23 mouse cellular contexts compared by ENCODE assay signal in the genomic region with DNA sequence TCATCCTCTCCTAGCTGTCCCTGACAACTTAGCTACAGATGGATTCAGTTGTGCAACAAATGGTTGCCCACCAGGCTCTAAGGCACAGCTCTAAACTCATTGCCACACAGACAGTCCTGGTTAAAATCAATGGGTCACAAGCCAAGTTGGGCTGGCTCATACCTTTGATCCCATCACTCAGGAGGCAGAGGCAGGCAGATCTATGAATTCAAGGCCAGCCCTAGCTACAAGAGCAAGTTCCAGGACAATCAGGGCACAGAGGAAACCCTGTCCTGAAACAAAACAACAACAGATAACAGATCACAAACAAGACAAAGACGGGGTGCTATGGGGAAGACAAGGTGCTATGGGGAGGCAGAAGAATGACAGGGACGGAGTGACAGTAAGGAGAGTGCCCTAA. TPM values are rescaled to one million over a fixed set of nuclear protein-coding genes. Genes with fewer than 3 reads are reported as not detected.
DNase-seq lines count a peak whose midpoint lies in the region; ATAC-seq and TF ChIP-seq lines count a peak whose summit lies in the region.
"Had no signal": no experiment of that assay in that cellular context is flagged by ENCODE, and none has a peak within 500 bp of the region (broad histone marks: within the 10 kb centered on the region; RNA-seq: fewer than 3 reads in every experiment).

No protein-coding gene starts in this region.

- no peaks in the 10 kb centered on the region for H3K36me3 ChIP-seq in liver, adult 2 months (ENCODE audit: control insufficient read depth, insufficient read depth, low read length)
- no peaks in the 10 kb centered on the region for H3K36me3 ChIP-seq in liver, embryonic 12.5 days
- H3K36me3 ChIP-seq: embryonic facial prominence, embryonic 15.5 days; hindbrain, embryonic 15.5 days; intestine, embryonic 15.5 days; lung, embryonic 15.5 days; neural tube, embryonic 15.5 days had no signal

- peak overlapping the region; percentile 87 for H3K27ac ChIP-seq in liver, adult 2 months (replicated peaks; ENCODE audit: insufficient read depth, low read depth, low read length)
- peak overlapping the region; percentile 98 for H3K27ac ChIP-seq in liver, embryonic 12.5 days
- H3K27ac ChIP-seq: embryonic facial prominence, embryonic 15.5 days; hindbrain, embryonic 15.5 days; intestine, embryonic 15.5 days; lung, embryonic 15.5 days; neural tube, embryonic 15.5 days had no signal

- no peak for TF ChIP-seq POLR2A in liver, adult 2 months (IDR thresholded peaks at IDR 0.05; ENCODE audit: extremely low read depth, insufficient read depth, low read length)

- H3K4me1 ChIP-seq in liver, adult 2 months (ENCODE audit: control insufficient read depth, insufficient read depth, low read length): peaks cover 34% of the 10 kb centered on the region
- H3K4me1 ChIP-seq in liver, embryonic 12.5 days: peaks cover 90% of the 10 kb centered on the region

- peak; percentile 6 for ATAC-seq in common myeloid progenitor, adult 5-6 weeks (replicated peaks; ENCODE audit: low read depth, poor library complexity, severe bottlenecking)
- ATAC-seq in liver, embryonic 12.5 days: peak; percentile 40
- ATAC-seq in megakaryocyte progenitor cell, adult 5-6 weeks (replicated peaks; ENCODE audit: poor library complexity): peak; percentile 7
- ATAC-seq in CD4-positive, CD25-positive, alpha-beta regulatory T cell, adult 4 months: no peak
- ATAC-seq: forebrain, postnatal 0 days; Patski had no signal

- H3K79me2 ChIP-seq in liver, adult 2 months (ENCODE audit: control insufficient read depth, insufficient read depth, low read length): peaks cover 7% of the 10 kb centered on the region; the same call in 1 of the 2 replicates

- peak overlapping the region; percentile 67 for H3K4me2 ChIP-seq in liver, embryonic 12.5 days
- H3K4me2 ChIP-seq: embryonic facial prominence, embryonic 15.5 days; hindbrain, embryonic 15.5 days; intestine, embryonic 15.5 days; lung, embryonic 15.5 days; midbrain, embryonic 11.5 days; neural tube, embryonic 15.5 days had no signal

- DNase-seq in liver, adult 2 months (ENCODE audit: extremely low read depth, low read depth, low spot score): peak; percentile 90
- no peak for DNase-seq in liver
- no peak for DNase-seq in c-Kit-positive CD71-positive TER-119-positive erythroid progenitor cells, embryonic 14.5 days (ENCODE audit: low spot score)
- DNase-seq: adrenal gland, adult 2 months; cerebellum, adult 18-20 months; cerebellum, postnatal 36 days; forebrain, postnatal 0 days; gastrocnemius, postnatal 14 days; kidney, adult 9 months; kidney, postnatal 14 days; layer of hippocampus, postnatal 36 days had no signal

- WGBS in liver, adult 2 months: 59% methylated on average over 2 of the region's 2 CpGs
- WGBS in liver, embryonic 12.5 days (ENCODE audit: insufficient replicate concordance): 28% methylated on average over 2 of the region's 2 CpGs

- H3K4me3 ChIP-seq in liver, adult 2 months (ENCODE audit: insufficient read depth, low read depth, low read length): no peak overlapping the region
- H3K4me3 ChIP-seq in liver, embryonic 12.5 days: peak overlapping the region; percentile 33
- H3K4me3 ChIP-seq: embryonic facial prominence, embryonic 15.5 days; hindbrain, embryonic 15.5 days; intestine, embryonic 15.5 days; lung, embryonic 15.5 days; neural tube, embryonic 15.5 days had no signal

- no peak for TF ChIP-seq CTCF in liver, adult 2 months (IDR thresholded peaks at IDR 0.05; ENCODE audit: low read depth, low read length)

- no peak overlapping the region for H3K9ac ChIP-seq in liver, adult 2 months (ENCODE audit: low read depth, low read length)
- peak overlapping the region; percentile 71 for H3K9ac ChIP-seq in liver, embryonic 12.5 days
- H3K9ac ChIP-seq: embryonic facial prominence, embryonic 15.5 days; forebrain, postnatal 0 days; hindbrain, embryonic 15.5 days; intestine, embryonic 15.5 days; lung, embryonic 15.5 days; neural tube, embryonic 15.5 days had no signal

- H3K27me3 ChIP-seq in liver, adult 2 months (ENCODE audit: control insufficient read depth, insufficient read depth, low read length): no peaks in the 10 kb centered on the region
- H3K27me3 ChIP-seq in liver, embryonic 12.5 days (replicated peaks): no peaks in the 10 kb centered on the region
- H3K27me3 ChIP-seq: embryonic facial prominence, embryonic 15.5 days; hindbrain, embryonic 15.5 days; intestine, embryonic 15.5 days; lung, embryonic 15.5 days; neural tube, embryonic 15.5 days had no signal

- H3K9me3 ChIP-seq in liver, embryonic 12.5 days (replicated peaks): no peaks in the 10 kb centered on the region
- H3K9me3 ChIP-seq: embryonic facial prominence, embryonic 15.5 days; hindbrain, embryonic 15.5 days; intestine, embryonic 15.5 days; lung, embryonic 15.5 days; neural tube, embryonic 15.5 days had no signal

RNA-seq across cellular contexts. Expression of a gene that starts 3.0 kb away (rescaled TPM):
- 254 and 300 TPM in 2 replicates for total RNA-seq in liver, adult 2 months (2014; rRNA removed)
- 110 and 114 TPM in 2 replicates for polyA plus RNA-seq in liver, adult 2 months (2012; rRNA removed)
- 26.5 and 29.0 TPM in 2 replicates for total RNA-seq in common myeloid progenitor, adult 5-6 weeks (2017)
- 10.1 and 10.3 TPM in 2 replicates for polyA plus RNA-seq in liver, embryonic 12.5 days (2016; fragmentation: Nextera tagmentation; extraction: Ambion mirVana)
- 3.2 and 6.5 TPM in 2 replicates for total RNA-seq in megakaryocyte progenitor cell, adult 5-6 weeks (2015)
- 4.9 and 8.6 TPM in 2 replicates for total RNA-seq in megakaryocyte progenitor cell, adult 5-6 weeks (2017)
- polyA plus RNA-seq in CD4-positive, CD25-positive, alpha-beta regulatory T cell, adult 4 months (2017; shearing (Covaris generic)): under 1 TPM in 1 of 2 experiments, not detected in 1; 0.31 TPM
- polyA plus RNA-seq: limb, embryonic 11.5 days had no signal

RNA-seq across cellular contexts. Expression of a gene that starts 50.1 kb away (rescaled TPM):
- total RNA-seq in liver, adult 2 months (2014; rRNA removed): 0.34 and 0.46 TPM in 2 replicates
- 0.09 and 0.16 TPM in 2 replicates for polyA plus RNA-seq in liver, adult 2 months (2012; rRNA removed)
- not detected in 2 replicates for total RNA-seq in common myeloid progenitor, adult 5-6 weeks (2017)
- 6.2 and 6.7 TPM in 2 replicates for polyA plus RNA-seq in liver, embryonic 12.5 days (2016; fragmentation: Nextera tagmentation; extraction: Ambion mirVana)
- 0.10 TPM in 1 of 2 replicates, not detected in the other for total RNA-seq in megakaryocyte progenitor cell, adult 5-6 weeks (2015)
- not detected in 2 replicates for total RNA-seq in megakaryocyte progenitor cell, adult 5-6 weeks (2017)
- polyA plus RNA-seq in CD4-positive, CD25-positive, alpha-beta regulatory T cell, adult 4 months (2017; shearing (Covaris generic)): not detected
